Mouse (Mus musculus) CH12.LX (cell line): ENCODE data around the gene Rtn1. TPM values are rescaled to one million over a fixed set of nuclear protein-coding genes. Genes with fewer than 3 reads are reported as not detected.

ENCODE experiments used
- DNase-seq: peaks from one replicate; pipeline ENCODE4 v3.0.0-alpha.2; 2013; ENCODE audit errors: extremely low read depth
- H3K27ac ChIP-seq: 2 replicates; pipeline ENCODE4 v1.5.1; 2012; ENCODE audit warnings: low read depth, mild to moderate bottlenecking, control low read depth, moderate library complexity; ENCODE audit not compliant: insufficient read depth
- H3K27me3 ChIP-seq: replicated peaks from 2 replicates; pipeline ENCODE3; 2012; ENCODE audit warnings: inconsistent platforms
- H3K36me3 ChIP-seq, 2 experiments: replicated peaks in 1 of 2; 2 replicates each; pipeline versions ENCODE3 to v1.6.1; 2012; ENCODE audit warnings: inconsistent platforms in 1 of 2, low read length in 1 of 2, mild to moderate bottlenecking in 1 of 2, mixed read lengths in 1 of 2, moderate library complexity in 1 of 2; ENCODE audit not compliant: control insufficient read depth in 1 of 2, insufficient read depth in 1 of 2
- H3K4me1 ChIP-seq, 2 experiments: 2 replicates each; pipeline ENCODE4 v1.6.1; 2012; ENCODE audit warnings: inconsistent platforms in 1 of 2, moderate library complexity in 1 of 2; ENCODE audit not compliant: insufficient read depth in 2 of 2, control insufficient read depth in 1 of 2
- H3K4me2 ChIP-seq: 2 replicates; pipeline ENCODE4 v1.6.1; 2012; ENCODE audit warnings: low read depth, mild to moderate bottlenecking, control low read depth; ENCODE audit not compliant: poor library complexity, insufficient read depth, severe bottlenecking
- H3K4me3 ChIP-seq, 3 experiments: fragments of 150-350 bp in 1 of 3; sonication (generic) in 1 of 3; replicated peaks in 1 of 3; 2 replicates each; pipeline versions ENCODE3 to v1.5.1; 2011 to 2012; ENCODE audit warnings: low read depth in 2 of 3, low read length in 2 of 3, mild to moderate bottlenecking in 2 of 3, moderate library complexity in 2 of 3, control low read depth in 1 of 3, improper control_type of control experiment in 1 of 3, inconsistent platforms in 1 of 3, mixed read lengths in 1 of 3; ENCODE audit not compliant: poor library complexity in 1 of 3
- H3K79me2 ChIP-seq: replicated peaks from 2 replicates; pipeline ENCODE4 v1.6.1; 2012; ENCODE audit warnings: mild to moderate bottlenecking, moderate library complexity; ENCODE audit not compliant: control insufficient read depth, poor library complexity, insufficient read depth, severe bottlenecking; ENCODE audit errors: extremely low read depth
- H3K9ac ChIP-seq: 2 replicates; pipeline ENCODE4 v1.6.1; 2012; ENCODE audit warnings: low read depth, mild to moderate bottlenecking, control low read depth, moderate library complexity; ENCODE audit not compliant: insufficient read depth
- H3K9me3 ChIP-seq: replicated peaks from 2 replicates; pipeline ENCODE3; 2012; ENCODE audit warnings: low read length, inconsistent platforms, mixed read lengths
- CTCF ChIP-seq, 2 experiments: IDR thresholded peaks in 1 of 2; conservative IDR thresholded peaks in 1 of 2; 2 replicates each; pipeline ENCODE4 v1.5.1; 2011 to 2012; ENCODE audit warnings: low read depth in 2 of 2, low read length in 2 of 2, improper control_type of control experiment in 1 of 2, inconsistent platforms in 1 of 2, mild to moderate bottlenecking in 1 of 2, moderate library complexity in 1 of 2
- GABPA ChIP-seq: IDR thresholded peaks from 2 replicates; pipeline ENCODE4 v1.6.1; 2012; ENCODE audit warnings: low read depth, low read length, improper control_type of control experiment, inconsistent platforms; ENCODE audit not compliant: insufficient replicate concordance
- IRF4 ChIP-seq: IDR thresholded peaks from 2 replicates; pipeline ENCODE4 v1.6.1; 2014; ENCODE audit warnings: low read depth, mild to moderate bottlenecking, inconsistent platforms, low read length, improper control_type of control experiment
- KAT2A ChIP-seq: IDR thresholded peaks from 2 replicates; pipeline ENCODE4 v1.6.1; 2012; ENCODE audit warnings: low read length, improper control_type of control experiment, inconsistent platforms; ENCODE audit not compliant: insufficient replicate concordance
- MAFK ChIP-seq: IDR thresholded peaks from 2 replicates; pipeline ENCODE4 v1.6.1; 2011; ENCODE audit warnings: low read length, improper control_type of control experiment; ENCODE audit not compliant: insufficient replicate concordance
- MYC ChIP-seq: IDR thresholded peaks from 2 replicates; pipeline ENCODE4 v1.6.1; 2011; ENCODE audit warnings: low read depth, mild to moderate bottlenecking, improper control_type of control experiment, low read length
- NRF1 ChIP-seq: IDR thresholded peaks from 2 replicates; pipeline ENCODE4 v1.6.1; 2014; ENCODE audit warnings: low read depth, mild to moderate bottlenecking, inconsistent platforms, low read length, improper control_type of control experiment, moderate library complexity
- RAD21 ChIP-seq: IDR thresholded peaks from 2 replicates; pipeline ENCODE4 v1.6.1; 2011; ENCODE audit warnings: low read depth, mild to moderate bottlenecking, low read length, improper control_type of control experiment, moderate library complexity
- SMC3 ChIP-seq: IDR thresholded peaks from 2 replicates; pipeline ENCODE4 v1.6.1; 2011; ENCODE audit warnings: low read depth, low read length, improper control_type of control experiment
- ZMIZ1 ChIP-seq: IDR thresholded peaks from 2 replicates; pipeline ENCODE4 v1.6.1; 2012; ENCODE audit warnings: low read depth, mild to moderate bottlenecking, inconsistent platforms, low read length, improper control_type of control experiment
- dilution Hi-C: fragments of 300-500 bp; cut with MboI; formaldehyde crosslinking; loops from 2 replicates; pipeline ENCODE4 v1.14.3; 2020; ENCODE audit warnings: low sequenced_read_pairs; ENCODE audit not compliant: extremely low pct_unique_long_range_greater_than_20kb, extremely low pct_ligation_motif_present
- in situ Hi-C: fragments of 300-500 bp; cut with MboI; formaldehyde crosslinking; loops from 3 replicates; pipeline ENCODE4 v1.14.3; 2019; ENCODE audit warnings: low sequenced_read_pairs, low pct_ligation_motif_present, low pct_unique_long_range_greater_than_20kb, mixed read lengths
- polyA plus RNA-seq: library from polyadenylated mRNA; unstranded; fragments of >175 nt; gene quantifications from 2 replicates; pipeline ENCODE4 v1.2.1, GENCODE M21; 2012; ENCODE audit warnings: low read depth; ENCODE audit not compliant: insufficient read length
- total RNA-seq, 2 experiments: library from RNA; depleted of rRNA; stranded (reverse); fragments of 300-350 nt in 1 of 2; fragments of >200 nt in 1 of 2; gene quantifications; 2 replicates each; pipeline ENCODE4 v1.2.3; 2012 to 2014

The Rtn1 gene
- total and polyA plus RNA-seq, 3 experiments = 0.08 to 0.17 TPM; not detected in 1

DNA sequence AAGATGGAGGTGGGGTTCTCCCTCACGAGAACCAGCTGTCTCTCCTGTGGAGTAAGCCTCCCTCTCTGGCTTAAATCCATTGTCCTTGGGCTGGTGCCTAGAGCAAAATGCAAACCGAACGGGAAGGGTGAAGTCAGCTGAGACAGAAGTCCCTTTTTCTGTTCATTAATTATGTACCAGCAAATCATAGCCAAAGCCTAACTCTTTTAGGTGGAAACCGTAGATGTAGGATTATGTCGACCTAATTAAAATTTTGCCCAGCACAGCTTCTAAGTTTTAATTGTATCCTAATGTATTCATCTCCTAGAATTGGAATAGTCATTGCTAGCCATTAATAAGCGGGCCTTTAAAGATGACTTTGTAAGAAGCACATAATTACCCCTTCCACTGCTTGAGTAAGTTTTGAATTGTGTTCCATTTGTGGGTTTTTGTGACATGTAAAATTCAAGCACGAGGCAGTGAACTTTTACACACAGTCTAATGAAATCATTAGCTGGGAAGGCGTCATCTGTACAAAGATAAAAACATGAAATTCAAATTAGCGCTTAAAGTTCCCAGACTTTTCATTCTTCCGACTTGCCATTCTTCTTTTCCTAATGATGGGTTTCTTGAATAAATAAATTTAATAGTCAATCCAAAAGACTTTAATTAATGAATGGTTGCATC, 29.0 kb upstream of the Rtn1 start (continued):
- TF ChIP-seq GABPA (no peak), RAD21 (no peak), KAT2A (no peak)
- TF ChIP-seq, all 38 proteins: peak for 0

DNA sequence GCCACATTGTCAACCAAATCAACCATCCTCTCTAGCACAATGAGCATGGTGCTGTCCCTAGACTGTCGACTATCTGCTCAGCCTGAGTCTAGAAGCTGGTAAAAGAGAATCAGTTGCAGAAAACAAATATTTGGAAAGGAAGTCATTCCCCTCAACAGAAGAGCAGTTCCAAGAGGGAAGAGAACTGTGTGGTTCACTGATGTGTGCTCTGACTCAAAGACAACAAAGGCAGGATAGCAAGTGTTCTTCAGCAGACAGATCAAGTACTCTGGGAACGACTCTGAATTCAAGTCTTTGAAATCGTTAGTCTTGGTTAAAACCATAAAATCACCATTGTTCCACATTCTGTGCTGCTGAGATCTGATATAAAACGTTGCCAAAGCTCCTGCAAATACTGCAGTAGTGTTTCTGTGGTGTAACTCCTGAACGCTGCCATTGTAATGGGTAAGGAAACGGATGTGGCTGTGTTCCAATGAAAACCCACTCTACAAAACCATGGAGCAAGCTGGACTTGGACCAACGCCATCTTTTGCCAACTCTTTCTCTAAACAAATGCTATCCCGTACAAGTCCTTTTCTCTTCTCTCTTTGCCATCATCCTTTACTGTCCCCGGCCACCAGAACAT, 24.5 kb upstream of the Rtn1 start:
- Histone ChIP-seq H3K27me3 (no peaks in the 10 kb centered on the region), H3K79me2 (no peaks in the 10 kb centered on the region), H3K4me3 (no peak overlapping the region), H3K36me3 (no peaks in the 10 kb centered on the region), H3K9me3 (no peaks in the 10 kb centered on the region), H3K4me1 (peaks cover 0 to 7% of the 10 kb centered on the region in 2 experiments; a peak in 2 of 4 replicates), H3K27ac (no peak overlapping the region), H3K9ac (no peak overlapping the region), H3K4me2 (no peak overlapping the region)
- dilution Hi-C loops (no loop called here), in situ Hi-C loops (no loop called here)
- TF ChIP-seq MYC = no peak
- no peak for TF ChIP-seq ZMIZ1
- DNase-seq = no peak

DNA sequence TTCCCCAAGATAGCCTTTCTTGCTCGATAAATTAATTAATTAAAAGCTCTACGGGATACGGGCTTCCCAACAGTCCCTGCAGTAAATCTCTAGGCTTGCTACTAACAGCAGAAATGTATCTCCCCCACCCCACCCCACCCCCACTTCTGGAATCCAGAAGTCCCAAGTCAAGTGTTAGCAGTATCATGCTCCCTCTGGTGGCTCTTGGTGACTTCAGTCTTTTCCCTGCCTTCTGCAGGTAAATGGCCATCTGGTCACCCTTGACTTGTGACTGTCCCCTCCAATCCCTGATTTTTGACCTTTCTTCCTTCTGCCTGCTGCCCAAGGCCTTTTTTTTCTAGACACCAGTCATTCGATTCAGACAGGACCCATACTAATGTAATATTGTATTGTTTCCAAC, 23.4 kb upstream of the Rtn1 start:
- no peaks in the 10 kb centered on the region for H3K27me3 ChIP-seq
- no peak overlapping the region for H3K27ac ChIP-seq
- no peaks in the 10 kb centered on the region for H3K79me2 ChIP-seq
- no peak for DNase-seq
- no peak overlapping the region for H3K4me2 ChIP-seq
- peaks cover under 1 to 15% of the 10 kb centered on the region in 2 experiments; a peak in 3 of 4 replicates for H3K4me1 ChIP-seq
- H3K36me3 ChIP-seq = no peaks in the 10 kb centered on the region
- no peaks in the 10 kb centered on the region for H3K9me3 ChIP-seq
- in situ Hi-C loops = no loop called here
- dilution Hi-C loops = no loop called here
- no peak overlapping the region for H3K4me3 ChIP-seq
- no peak overlapping the region for H3K9ac ChIP-seq
- TF ChIP-seq SMC3 = peak; percentile 45; the same call in 1 of the 2 replicates
- no peak for TF ChIP-seq NRF1
- TF ChIP-seq RAD21 = peak; percentile 34
- TF ChIP-seq MAFK = no peak
- TF ChIP-seq IRF4 = no peak
- TF ChIP-seq CTCF (conservative IDR thresholded peaks at IDR 0.05 in 1 of 2, IDR thresholded peaks at IDR 0.05 in 1 of 2; ENCODE audit: low read depth in 2 of 2, low read length in 2 of 2) = peak in 1 of 2 experiments; percentile 53; a peak in 2 of 4 replicates
- TF ChIP-seq, all 38 proteins: peak for 3
